Mouse (Mus musculus) hindbrain, embryonic 16.5 days (tissue): Measurements from ENCODE around the gene Adprhl2. TPM values are rescaled to one million over a fixed set of nuclear protein-coding genes. Genes with fewer than 3 reads are reported as not detected.

Experiments used
- ATAC-seq: fragments of 200-750 bp; cut with Nextera tagmentation; 2 replicates; pipeline ENCODE4 v1.8.0; 2017; ENCODE audit warnings: moderate TSS enrichment, moderate library complexity
- H3K27ac ChIP-seq: fragments of 300-500 bp; sonication (generic); 2 replicates; pipeline ENCODE4 v1.5.1; 2014; ENCODE audit warnings: low read depth, mild to moderate bottlenecking, control low read depth, low read length, moderate library complexity
- H3K27me3 ChIP-seq: fragments of 300-500 bp; sonication (generic); replicated peaks from 2 replicates; pipeline ENCODE4 v1.6.1; 2014; ENCODE audit warnings: low read length; ENCODE audit not compliant: control insufficient read depth, insufficient read depth
- H3K36me3 ChIP-seq: fragments of 300-500 bp; sonication (generic); 2 replicates; pipeline ENCODE4 v1.6.1; 2014; ENCODE audit warnings: mild to moderate bottlenecking, low read length, moderate library complexity, mixed read lengths; ENCODE audit not compliant: control insufficient read depth, insufficient read depth
- H3K4me1 ChIP-seq: fragments of 300-500 bp; sonication (generic); 2 replicates; pipeline ENCODE4 v1.6.1; 2014; ENCODE audit warnings: low read depth, low read length; ENCODE audit not compliant: control insufficient read depth, insufficient read depth
- H3K4me2 ChIP-seq: fragments of 300-500 bp; sonication (generic); 2 replicates; pipeline ENCODE4 v1.6.1; 2014; ENCODE audit warnings: mild to moderate bottlenecking, low read length, control low read depth, moderate library complexity
- H3K4me3 ChIP-seq: fragments of 300-500 bp; sonication (generic); 2 replicates; pipeline ENCODE4 v1.5.1; 2014; ENCODE audit warnings: mild to moderate bottlenecking, low read length, control low read depth, moderate library complexity
- H3K9ac ChIP-seq: fragments of 300-500 bp; sonication (generic); 2 replicates; pipeline ENCODE4 v1.6.1; 2014; ENCODE audit warnings: low read depth, mild to moderate bottlenecking, control low read depth, low read length, moderate library complexity
- H3K9me3 ChIP-seq: fragments of 300-500 bp; sonication (generic); 2 replicates; pipeline ENCODE4 v1.6.1; 2014; ENCODE audit warnings: mild to moderate bottlenecking, low read length, moderate library complexity; ENCODE audit not compliant: control insufficient read depth
- whole genome bisulfite sequencing: fragments of 180-500 bp; shearing (Covaris S2); extraction: QIAGEN DNeasy Blood & Tissue Kit; methylation state at CpG from one replicate; pipeline ENCODE4 v1.1.7; 2014; 5-methylcytosine and 5-hydroxymethylcytosine counted together
- polyA plus RNA-seq: library from polyadenylated mRNA; unstranded; fragments of >200 nt; fragmentation: Nextera tagmentation; extraction: Ambion mirVana; gene quantifications from 2 replicates; pipeline ENCODE4 v1.2.1, GENCODE M21; 2015

The Adprhl2 gene
- 83.1 and 84.1 TPM in 2 replicates for polyA plus RNA-seq

GRCm38 (mm10) chr4:126321111-126321853, at the start of gene Adprhl2:
Gene Adprhl2 (minus strand): TSS chr4:126321703.
- H3K4me2 ChIP-seq, result peak within 1 kb of the TSS; percentile 78
- H3K4me3 ChIP-seq, result peak within 1 kb of the TSS; percentile 53
- peak within 1 kb of the TSS; percentile 86 for H3K27ac ChIP-seq
- H3K27me3 ChIP-seq, result peaks cover 6% of the 10 kb centered on the region; the same call in 1 of the 2 replicates
- WGBS, result under 1% methylated on average over 79 of the region's 80 CpGs
- no peaks in the 10 kb centered on the region for H3K9me3 ChIP-seq
- peak; percentile 90 for ATAC-seq
- H3K4me1 ChIP-seq, result peaks cover 22% of the 10 kb centered on the region
- peak within 1 kb of the TSS; percentile 82 for H3K9ac ChIP-seq
- peaks cover 13% of the 10 kb centered on the region for H3K36me3 ChIP-seq

DNA sequence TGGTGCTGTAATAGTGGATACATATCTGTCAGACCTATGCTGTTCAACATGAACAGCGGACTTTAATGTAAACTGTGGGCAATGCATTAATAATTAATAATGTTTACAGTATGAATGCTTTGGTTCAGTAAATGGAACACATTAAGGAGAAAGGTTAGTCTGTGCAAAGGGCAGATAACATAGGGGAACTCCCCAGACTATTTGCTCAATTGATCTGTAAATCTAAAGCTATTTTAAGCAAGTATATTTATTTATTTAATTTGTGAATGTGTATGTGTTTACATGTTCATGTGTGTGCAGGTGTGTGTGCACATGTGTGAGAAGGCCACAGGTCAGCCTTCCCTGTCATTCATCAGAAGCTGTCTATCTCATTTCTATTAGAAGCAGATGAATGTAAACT, 38.6 kb upstream of the Adprhl2 start:
- Histone ChIP-seq H3K4me3 (no peak overlapping the region), H3K27ac (no peak overlapping the region), H3K27me3 (no peaks in the 10 kb centered on the region), H3K36me3 (peaks cover 22% of the 10 kb centered on the region), H3K4me2 (no peak overlapping the region), H3K9me3 (no peaks in the 10 kb centered on the region), H3K4me1 (no peaks in the 10 kb centered on the region), H3K9ac (no peak overlapping the region)
- WGBS, result 94% methylated on average over 1 of the region's 1 CpGs
- no peak for ATAC-seq

DNA sequence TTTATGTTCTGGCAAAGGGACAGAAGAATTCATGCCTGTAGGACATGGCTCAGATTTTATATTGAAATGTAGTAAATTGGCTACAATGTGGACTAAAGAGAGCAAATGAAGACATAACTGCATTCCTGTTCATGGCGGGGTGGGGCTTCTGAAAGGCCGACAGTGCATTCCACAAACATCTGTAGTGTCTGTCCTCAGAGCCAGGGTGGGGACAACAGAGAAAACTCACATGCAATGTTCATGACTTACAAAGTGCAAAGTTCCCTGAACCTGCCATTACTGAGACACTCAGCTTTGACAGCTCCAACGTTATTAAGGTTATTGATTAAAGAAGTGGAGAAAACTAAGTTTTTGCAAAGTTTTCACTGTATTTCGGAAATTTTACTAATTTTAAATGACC, 21.9 kb upstream of the Adprhl2 start:
- ATAC-seq, result no peak
- H3K9ac ChIP-seq, result no peak overlapping the region
- H3K4me1 ChIP-seq, result no peaks in the 10 kb centered on the region
- no peak overlapping the region for H3K4me2 ChIP-seq
- H3K9me3 ChIP-seq, result no peaks in the 10 kb centered on the region
- no peak overlapping the region for H3K4me3 ChIP-seq
- H3K36me3 ChIP-seq, result peaks cover 9% of the 10 kb centered on the region
- H3K27ac ChIP-seq, result no peak overlapping the region
- no peaks in the 10 kb centered on the region for H3K27me3 ChIP-seq
- 87% methylated on average over 4 of the region's 4 CpGs for WGBS

GRCm38 (mm10) chr4:126339461-126339860, 18.0 kb upstream of the Adprhl2 start:
- H3K9me3 ChIP-seq, result no peaks in the 10 kb centered on the region
- no peaks in the 10 kb centered on the region for H3K27me3 ChIP-seq
- no peak overlapping the region for H3K27ac ChIP-seq
- no peak overlapping the region for H3K9ac ChIP-seq
- ATAC-seq, result no peak
- no peak overlapping the region for H3K4me2 ChIP-seq
- 58% methylated on average over 4 of the region's 4 CpGs for WGBS
- H3K4me1 ChIP-seq, result no peaks in the 10 kb centered on the region
- no peak overlapping the region for H3K4me3 ChIP-seq
- no peaks in the 10 kb centered on the region for H3K36me3 ChIP-seq

GRCm38 (mm10) chr4:126332358-126332757, 10.9 kb upstream of the Adprhl2 start:
- 49% methylated on average over 3 of the region's 3 CpGs for WGBS

DNA sequence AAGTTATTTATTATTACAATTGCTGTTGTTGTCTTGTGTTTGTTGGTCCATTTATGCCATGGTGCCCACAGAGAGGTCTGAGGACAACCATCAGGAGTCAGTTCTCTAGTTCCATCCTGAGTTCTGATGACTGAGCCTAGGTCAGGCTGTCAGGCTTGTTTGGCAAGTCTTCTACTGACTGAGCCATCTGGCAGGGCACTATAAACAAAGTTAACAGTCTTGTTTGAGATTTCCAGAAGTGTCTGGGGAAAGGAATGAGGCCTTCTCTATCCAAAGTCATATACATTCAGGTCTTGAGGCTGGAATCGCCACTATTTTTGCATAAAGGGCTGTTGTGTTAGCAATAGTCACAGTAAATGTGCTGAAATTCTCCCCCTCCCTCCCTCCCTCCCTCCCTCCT, 10.2 kb upstream of the Adprhl2 start:
- Histone ChIP-seq H3K4me1 (no peaks in the 10 kb centered on the region), H3K4me2 (no peak overlapping the region), H3K36me3 (no peaks in the 10 kb centered on the region), H3K27ac (no peak overlapping the region), H3K9ac (no peak overlapping the region), H3K4me3 (no peak overlapping the region), H3K27me3 (no peaks in the 10 kb centered on the region), H3K9me3 (no peaks in the 10 kb centered on the region)
- WGBS, result 65% methylated on average over 1 of the region's 1 CpGs
- ATAC-seq, result no peak

More at GRCm38 (mm10) chr4:126332358-126332757, 10.9 kb upstream of the Adprhl2 start:
- H3K4me3 ChIP-seq, result no peak overlapping the region
- ATAC-seq, result no peak
- H3K36me3 ChIP-seq, result no peaks in the 10 kb centered on the region
- no peak overlapping the region for H3K9ac ChIP-seq
- no peaks in the 10 kb centered on the region for H3K27me3 ChIP-seq
- no peaks in the 10 kb centered on the region for H3K9me3 ChIP-seq
- H3K4me2 ChIP-seq, result no peak overlapping the region
- H3K27ac ChIP-seq, result no peak overlapping the region
- no peaks in the 10 kb centered on the region for H3K4me1 ChIP-seq

GRCm38 (mm10) chr4:126330295-126330694, 8.8 kb upstream of the Adprhl2 start:
- no peak for ATAC-seq
- H3K4me1 ChIP-seq, result peaks cover 3% of the 10 kb centered on the region
- no peak overlapping the region for H3K4me3 ChIP-seq
- H3K4me2 ChIP-seq, result no peak overlapping the region
- H3K36me3 ChIP-seq, result no peaks in the 10 kb centered on the region
- WGBS, result 91% methylated on average over 4 of the region's 4 CpGs
- H3K27ac ChIP-seq, result no peak overlapping the region
- H3K9me3 ChIP-seq, result no peaks in the 10 kb centered on the region
- no peak overlapping the region for H3K9ac ChIP-seq
- no peaks in the 10 kb centered on the region for H3K27me3 ChIP-seq

DNA sequence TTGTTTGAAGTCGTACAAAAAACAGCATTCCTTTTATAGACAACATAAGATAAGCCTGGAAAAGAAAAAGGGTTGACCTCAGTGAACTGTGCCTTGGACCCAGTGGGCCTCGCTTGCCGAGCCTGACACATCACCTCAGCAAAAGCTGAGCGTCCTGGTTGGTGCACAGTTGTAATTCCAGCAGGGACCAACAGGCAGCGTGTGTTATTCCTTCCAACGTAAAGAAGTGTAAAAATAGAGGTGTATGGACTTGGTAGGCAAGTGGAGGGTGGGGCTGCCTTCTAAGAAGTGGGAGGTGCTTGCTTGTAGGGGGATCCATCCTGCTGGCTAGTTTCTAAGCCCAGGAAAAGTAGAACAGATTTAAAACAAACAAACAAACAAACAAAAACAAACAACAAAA, 4.5 kb upstream of the Adprhl2 start:
- Histone ChIP-seq H3K4me2 (no peak overlapping the region), H3K36me3 (no peaks in the 10 kb centered on the region), H3K27me3 (peaks cover 6% of the 10 kb centered on the region; the same call in 1 of the 2 replicates), H3K9ac (no peak overlapping the region), H3K9me3 (no peaks in the 10 kb centered on the region), H3K4me1 (peaks cover 13% of the 10 kb centered on the region), H3K27ac (no peak overlapping the region), H3K4me3 (no peak overlapping the region)
- WGBS, result 27% methylated on average over 6 of the region's 6 CpGs
- ATAC-seq, result no peak

- Histone ChIP-seq H3K9me3 (no peaks in the 10 kb centered on the region), H3K4me1 (peaks cover 17% of the 10 kb centered on the region), H3K4me3 (no peak within 1 kb of the TSS), H3K4me2 (peak within 1 kb of the TSS; percentile 46), H3K36me3 (no peaks in the 10 kb centered on the region), H3K27me3 (peaks cover 6% of the 10 kb centered on the region; the same call in 1 of the 2 replicates), H3K9ac (peak within 1 kb of the TSS; percentile 33), H3K27ac (no peak within 1 kb of the TSS)
- ATAC-seq, result no peak
- WGBS, result 9% methylated on average over 23 of the region's 23 CpGs
These were observed 3.9 kb upstream of the Adprhl2 start, which contains the start of gene Tekt2 for GRCm38 (mm10) chr4:126325281-126325861. Gene Tekt2 (minus strand): TSS chr4:126325688.
